Mouse (Mus musculus): ENCODE measurements around the gene Rnase2b. TPM values are rescaled to one million over a fixed set of nuclear protein-coding genes. Genes with fewer than 3 reads are reported as not detected.
"Not testable (repeated sequence)": the region's sequence is repeated elsewhere in the genome, so short reads cannot be mapped to it uniquely, and the experiment has no call there.

Rnase2b gene
- total RNA-seq (2021) = not detected

DNA sequence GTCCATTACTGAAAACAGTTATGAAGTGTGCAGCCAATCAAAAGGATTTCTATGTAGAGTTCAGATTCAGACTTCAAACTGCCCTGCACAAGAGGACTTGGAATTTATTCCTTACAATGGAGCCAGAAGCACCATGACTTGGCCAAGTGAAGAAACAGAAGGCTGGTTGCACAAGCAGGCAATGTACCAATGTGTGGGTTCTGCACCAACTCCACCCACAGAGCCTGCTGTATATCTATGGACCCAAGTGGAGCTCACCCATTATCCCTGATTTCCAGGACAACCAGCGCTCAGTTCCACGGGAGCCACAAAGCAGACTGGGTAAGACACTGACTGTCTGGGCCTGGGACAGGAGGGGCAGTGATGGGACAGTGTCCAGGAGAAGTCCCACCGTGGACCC lies at the start of gene Rnase2b:
TSS of gene Rnase2b (plus strand) at position 285 of the 400 bp plus-strand sequence.
- intact Hi-C loops (cut with DNase I); DNase-seq (ENCODE audit: low spot score): not testable (repeated sequence)

DNA sequence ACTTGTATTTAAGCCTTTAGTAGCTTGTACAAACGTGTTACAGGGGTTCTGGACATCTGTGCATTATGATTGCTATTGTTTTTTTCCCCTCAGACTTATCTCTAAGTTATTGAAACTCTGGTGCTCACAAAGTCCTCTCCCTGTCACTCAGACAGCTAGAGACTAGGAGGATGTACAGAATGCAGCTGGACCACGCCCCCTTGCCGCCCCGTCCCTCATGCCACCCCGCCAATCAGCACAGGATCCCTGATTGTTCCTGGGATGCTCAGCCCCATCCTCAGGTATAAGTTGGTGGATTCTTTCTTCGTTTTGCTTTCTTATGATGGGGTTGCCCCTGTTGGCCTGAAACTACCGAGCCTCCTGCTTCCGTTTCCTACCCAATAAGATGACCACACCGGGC lies 48.6 kb upstream of the Rnase2b start:
- intact Hi-C loops (cut with DNase I) = no loop called here
- no peak for DNase-seq (ENCODE audit: low spot score)

DNA sequence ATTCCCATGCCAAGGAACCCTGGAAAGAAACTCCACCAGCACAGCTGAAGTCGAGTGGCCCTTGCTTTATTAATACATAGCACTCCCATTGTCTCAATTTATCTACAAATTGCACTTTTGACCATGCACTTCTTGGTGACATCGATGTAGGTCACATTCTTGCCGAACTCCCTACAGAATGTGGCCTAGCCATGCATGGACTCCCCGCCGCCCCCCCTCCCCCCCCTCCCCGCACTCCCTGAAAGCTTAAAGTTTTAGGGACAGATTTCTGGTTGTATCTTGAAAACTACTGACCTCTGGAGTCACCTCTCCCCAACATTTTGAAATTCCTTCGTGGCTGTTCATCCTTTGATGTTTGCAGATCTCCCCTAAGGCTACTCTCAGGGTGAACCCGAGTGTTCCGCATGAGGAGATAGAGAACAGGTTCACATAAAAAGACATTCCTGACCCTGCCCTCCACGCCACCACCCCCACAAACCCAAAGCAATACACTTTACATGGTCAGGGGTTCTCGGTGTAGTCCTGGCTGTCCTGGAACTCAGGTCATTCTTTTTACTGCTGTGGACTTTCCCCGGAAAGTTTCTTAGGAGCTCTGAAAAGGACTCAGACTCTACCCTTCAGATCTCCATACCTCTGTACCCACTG lies 48.0 kb upstream of the Rnase2b start, which contains the start of gene Eddm3b:
TSS of gene Eddm3b (plus strand) at position 511 of the 645 bp plus-strand sequence.
- DNase-seq (ENCODE audit: low spot score) = no peak
- intact Hi-C loops (cut with DNase I) = no loop called here

DNA sequence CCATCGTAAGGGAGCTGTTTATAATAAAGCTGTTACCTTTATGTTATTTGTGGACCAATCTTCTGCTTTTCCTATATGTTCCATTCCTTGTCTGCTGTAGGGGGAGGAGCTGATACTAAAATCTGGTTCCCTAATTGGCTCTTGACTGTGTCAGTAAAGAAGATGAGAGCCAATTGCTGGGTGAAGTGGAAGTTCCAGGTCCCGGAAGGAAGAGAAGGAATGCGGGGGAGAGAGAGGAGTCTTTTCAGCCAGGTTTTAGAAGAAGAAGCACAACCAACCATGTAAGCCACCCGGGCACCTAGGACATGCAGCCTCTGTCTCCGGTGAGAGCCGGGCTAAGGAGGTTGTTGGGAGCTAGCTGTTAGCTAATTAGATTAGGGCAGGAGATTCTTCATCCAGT lies 36.4 kb upstream of the Rnase2b start:
- intact Hi-C loops (cut with DNase I) = no loop called here
- no peak for DNase-seq (ENCODE audit: low spot score)

DNA sequence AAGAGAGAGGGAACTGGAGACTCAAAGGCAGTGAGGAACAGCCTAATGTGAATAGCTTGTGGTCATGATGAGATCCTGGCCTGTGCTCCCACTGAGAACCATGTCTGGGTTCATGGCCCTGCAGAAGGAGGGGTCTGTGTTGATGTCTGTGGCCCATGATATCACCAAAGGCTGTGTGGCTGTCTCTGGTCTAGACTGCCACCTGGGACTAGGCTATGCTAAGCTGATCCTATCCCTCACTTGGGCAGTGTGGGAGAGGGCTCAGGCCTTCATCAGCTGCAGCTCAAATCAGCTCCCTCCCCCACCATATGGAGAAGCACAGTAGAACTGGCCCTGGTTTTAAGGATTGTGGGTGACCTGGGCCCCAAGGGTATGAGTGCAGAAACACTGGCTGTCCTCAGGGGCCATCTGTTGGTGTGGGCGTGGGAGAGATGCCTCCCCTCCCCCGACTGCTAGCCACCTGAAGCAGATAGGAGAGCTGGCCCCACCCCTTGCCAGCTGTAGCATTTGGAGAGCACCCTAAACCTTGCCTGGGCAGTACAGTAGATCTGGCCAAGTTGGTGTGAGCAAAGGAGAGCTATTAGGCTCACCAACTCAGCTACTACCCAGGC lies 34.3 kb upstream of the Rnase2b start:
- intact Hi-C loops (cut with DNase I) = no loop called here
- no peak for DNase-seq (ENCODE audit: low spot score)

DNA sequence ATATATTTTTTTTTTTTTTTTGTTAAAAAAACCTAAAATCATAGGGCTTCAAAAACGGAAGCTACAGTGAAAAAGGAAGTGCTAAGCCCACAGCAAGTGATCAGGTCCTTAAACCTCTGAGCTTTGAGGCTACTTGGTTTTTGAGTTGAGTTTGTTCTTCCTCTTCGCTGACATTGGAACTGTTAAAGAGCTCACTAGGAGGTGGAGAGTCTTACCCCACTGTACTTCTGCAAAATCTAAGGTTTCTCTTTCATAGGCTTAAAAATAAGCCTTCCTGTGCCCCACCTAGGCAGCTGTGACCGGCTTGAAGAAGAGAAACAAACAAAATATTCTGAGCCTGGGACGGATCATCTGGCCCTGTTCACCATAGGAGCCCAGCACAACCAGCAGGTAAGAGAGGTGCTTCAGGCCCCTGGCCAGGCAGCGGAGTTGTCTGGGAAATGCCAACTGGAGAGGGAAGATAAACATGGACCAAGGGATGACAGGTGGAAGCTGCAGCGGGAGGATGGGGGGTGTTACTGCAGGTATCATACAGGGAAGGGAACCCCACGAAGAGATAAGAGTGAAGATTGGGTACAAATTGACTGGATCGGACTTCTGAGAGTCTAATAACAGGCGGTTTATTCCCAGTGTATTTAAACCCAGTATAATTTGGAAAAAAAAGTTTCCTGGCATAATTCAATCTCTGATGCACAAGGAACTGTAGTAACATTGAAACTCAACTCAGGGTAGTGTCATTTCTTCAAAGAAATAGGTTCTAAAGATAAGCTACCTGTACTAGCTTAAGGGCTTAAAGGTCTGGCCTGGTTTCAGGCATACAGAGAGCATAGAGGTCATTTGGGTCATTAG lies 33.1 kb upstream of the Rnase2b start:
- no peak for DNase-seq (ENCODE audit: low spot score)

DNA sequence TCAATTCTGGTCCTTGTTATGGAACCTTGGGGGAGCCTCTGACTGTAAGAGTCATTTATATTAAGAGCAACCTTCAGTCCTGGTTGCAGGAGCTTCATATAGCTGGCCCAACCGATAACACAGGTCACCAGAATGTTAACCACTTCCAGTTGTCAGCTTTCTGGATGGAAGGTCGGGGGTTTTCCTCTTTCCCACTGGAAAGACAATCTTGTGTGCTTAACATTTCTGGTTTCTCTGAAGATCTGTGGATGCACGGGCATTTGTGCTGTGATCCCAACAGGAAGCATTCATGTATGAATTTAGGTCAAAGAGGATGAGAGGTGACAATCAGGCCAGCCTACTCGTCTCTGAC lies 32.5 kb upstream of the Rnase2b start:
- intact Hi-C loops (cut with DNase I) = no loop called here
- no peak for DNase-seq (ENCODE audit: low spot score)

More for the DNA sequence above, 33.1 kb upstream of the Rnase2b start:
- intact Hi-C loops (cut with DNase I) = no loop called here

DNA sequence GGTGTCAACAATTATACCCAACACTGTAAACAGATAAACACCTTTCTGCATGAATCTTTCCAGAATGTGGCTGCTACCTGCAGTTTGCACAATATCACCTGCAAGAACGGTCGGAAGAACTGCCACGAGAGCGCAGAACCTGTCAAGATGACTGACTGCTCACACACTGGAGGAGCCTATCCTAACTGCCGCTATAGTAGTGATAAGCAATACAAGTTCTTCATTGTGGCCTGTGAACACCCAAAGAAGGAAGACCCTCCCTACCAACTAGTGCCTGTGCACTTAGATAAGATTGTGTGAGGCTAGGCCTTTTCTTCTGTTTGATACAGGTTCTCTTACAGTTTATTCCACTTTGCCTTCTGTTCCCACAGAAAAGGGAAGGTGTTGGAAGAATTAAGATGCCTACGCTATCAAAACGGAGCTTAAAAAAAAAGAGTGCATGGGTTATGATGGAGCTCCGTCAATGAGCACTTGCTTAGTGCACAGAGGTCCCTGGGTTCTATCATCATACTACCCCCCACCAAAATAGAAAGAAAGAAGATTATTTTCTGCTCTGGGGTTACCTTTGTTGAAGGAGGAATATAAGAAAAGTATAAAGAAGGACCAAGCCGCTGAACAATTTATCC lies 31.6 kb upstream of the Rnase2b start:
- DNase-seq (ENCODE audit: low spot score) = no peak
- intact Hi-C loops (cut with DNase I) = no loop called here

DNA sequence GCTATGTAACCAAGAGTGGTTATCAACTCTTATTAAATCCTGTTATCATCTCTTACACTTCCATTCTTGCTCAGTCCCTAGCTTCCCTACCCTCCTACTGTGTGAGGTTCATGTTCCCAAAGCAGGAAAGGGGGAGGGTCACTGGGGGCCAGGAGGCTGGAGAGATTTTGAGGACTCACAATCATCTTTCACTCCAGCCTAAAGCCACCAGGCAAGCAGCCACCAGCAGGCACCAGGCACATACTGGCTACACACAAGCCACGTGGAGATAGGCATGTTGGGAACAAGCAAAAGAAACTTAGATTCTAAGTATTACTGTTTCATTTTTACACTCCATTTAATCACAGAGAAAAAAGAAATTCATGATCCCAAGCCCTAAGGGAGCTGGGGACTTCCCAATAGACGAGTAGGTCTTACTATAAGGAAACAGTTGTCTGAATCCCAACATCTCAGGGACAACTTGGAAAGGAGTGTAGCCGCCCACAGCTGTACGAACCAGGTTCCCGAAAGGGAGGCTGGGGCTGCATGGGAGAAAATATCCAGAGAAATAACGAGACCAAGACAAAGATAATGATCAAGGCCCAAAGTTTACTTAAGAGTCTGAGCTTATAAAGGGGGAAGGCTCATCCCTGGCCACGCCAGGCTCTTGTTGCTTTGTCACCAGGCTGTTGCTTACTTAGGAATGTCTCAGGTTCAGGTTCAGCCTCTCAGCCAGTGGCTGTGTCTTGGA lies 30.8 kb upstream of the Rnase2b start:
- intact Hi-C loops (cut with DNase I) = no loop called here
- no peak for DNase-seq (ENCODE audit: low spot score)

DNA sequence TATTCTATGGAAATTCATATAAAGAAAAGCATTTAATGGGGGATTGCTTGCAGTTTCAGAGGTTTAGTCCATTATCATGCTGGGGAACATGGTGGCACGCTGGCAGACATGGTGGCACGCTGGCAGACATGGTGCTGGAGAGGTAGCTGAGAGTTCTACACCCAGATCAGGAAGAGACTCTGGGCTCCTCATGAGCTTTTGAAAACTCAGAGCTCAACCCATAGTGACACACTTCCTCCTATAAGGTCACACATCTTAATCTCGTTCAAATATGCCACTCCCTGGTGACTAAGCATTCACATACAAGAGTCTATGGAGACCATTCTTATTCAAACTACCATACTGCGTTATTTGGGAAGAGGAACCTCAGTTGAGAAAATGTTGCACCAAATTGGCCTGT lies 29.7 kb upstream of the Rnase2b start:
- DNase-seq (ENCODE audit: low spot score) = no peak
- intact Hi-C loops (cut with DNase I) = no loop called here

DNA sequence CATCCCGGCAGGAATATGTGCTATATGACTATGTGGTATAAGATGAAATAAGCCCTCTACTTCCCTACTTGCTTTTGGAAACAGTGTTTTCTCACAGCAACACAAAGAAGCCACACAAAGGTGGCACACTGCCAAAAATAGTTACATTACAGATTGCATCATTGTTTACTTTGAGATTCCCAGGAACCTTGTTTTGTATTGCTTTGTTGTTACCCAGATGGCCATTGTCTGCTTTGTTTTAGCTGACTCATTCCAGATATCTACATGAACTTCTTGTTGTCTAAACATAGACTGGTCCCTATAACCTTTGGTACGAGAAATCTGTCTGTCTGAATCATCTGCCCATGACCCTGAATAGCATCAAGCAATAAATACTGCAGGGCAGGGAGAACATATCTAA lies 21.7 kb upstream of the Rnase2b start:
- intact Hi-C loops (cut with DNase I) = no loop called here
- DNase-seq (ENCODE audit: low spot score) = no peak

DNA sequence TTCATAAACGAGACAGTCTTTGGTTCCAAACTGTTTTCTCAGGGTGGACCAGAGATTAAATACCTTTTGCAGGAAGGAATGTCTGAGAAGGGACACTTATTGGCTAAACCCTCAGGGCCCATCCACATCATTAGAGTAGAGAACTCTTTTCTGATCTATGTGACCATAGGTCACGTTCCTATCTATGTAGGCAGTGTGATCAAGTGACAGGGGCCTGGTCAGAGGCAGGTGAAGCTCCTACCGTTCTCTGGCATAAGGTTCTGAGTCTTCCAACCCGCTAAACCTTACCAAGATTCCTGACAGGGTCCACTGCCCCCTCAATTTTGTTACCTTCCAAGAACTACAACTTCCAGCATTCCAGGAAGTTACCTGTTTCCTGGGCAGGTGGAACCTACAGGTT lies 19.9 kb upstream of the Rnase2b start:
- no peak for DNase-seq (ENCODE audit: low spot score)
- intact Hi-C loops (cut with DNase I) = no loop called here

DNA sequence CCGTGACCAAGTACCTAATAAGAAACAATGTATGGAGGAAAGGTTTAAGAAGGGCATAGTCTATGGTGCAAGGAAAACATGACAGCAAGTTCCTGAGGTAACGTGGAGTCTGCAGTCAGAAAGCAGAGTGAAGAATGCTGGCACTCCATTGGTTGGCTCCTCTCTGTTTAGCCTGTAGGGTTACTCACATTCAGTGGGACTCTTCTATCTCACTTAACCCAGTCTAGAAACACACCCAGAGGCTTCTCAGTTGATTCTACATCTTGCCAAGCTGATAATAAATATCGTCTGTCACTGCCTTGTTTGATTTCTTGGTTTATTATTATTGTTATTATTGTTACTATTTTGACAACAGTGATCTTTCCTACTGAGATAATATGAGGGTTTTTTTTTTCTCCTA lies 19.5 kb upstream of the Rnase2b start:
- DNase-seq (ENCODE audit: low spot score) = no peak
- intact Hi-C loops (cut with DNase I) = no loop called here

DNA sequence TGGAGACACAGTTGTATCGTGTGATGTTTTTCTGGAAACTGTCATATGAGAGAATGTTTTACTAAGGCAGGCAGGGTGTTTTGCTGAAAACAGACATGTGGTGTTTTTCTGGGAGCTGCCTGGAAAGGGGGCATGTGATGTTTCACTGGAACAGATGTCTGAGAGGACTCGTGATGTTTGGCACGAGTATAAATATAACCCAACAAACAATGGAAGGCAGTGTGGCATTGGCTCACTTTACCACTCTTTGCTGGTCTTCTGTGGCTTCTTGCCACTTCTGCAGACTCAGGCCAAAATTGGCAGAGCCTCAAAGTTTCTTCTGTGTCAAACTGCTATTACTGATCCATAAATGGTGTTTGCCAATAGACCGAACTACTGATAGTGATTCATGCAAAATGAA lies 18.8 kb upstream of the Rnase2b start:
- DNase-seq (ENCODE audit: low spot score) = no peak
- intact Hi-C loops (cut with DNase I) = no loop called here

DNA sequence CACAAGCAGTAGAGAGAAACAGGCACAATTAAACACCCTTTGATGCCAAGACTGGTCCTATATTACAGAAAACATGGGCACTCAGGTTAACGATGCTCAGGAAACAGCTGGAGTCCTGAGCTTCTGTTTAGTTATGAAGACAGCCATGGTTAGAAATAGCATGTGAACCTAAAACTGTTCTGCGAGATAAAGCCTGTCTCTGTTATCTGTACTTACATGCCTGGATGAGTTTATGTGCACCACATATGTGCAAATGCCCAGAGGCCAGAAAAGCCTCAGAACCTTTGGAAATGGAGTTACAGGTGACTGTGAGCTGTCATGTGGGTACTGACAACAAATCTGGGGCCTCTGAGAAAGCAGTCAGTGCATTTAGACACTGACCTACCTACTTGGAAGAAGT lies 18.1 kb upstream of the Rnase2b start:
- no peak for DNase-seq (ENCODE audit: low spot score)
- intact Hi-C loops (cut with DNase I) = no loop called here

DNA sequence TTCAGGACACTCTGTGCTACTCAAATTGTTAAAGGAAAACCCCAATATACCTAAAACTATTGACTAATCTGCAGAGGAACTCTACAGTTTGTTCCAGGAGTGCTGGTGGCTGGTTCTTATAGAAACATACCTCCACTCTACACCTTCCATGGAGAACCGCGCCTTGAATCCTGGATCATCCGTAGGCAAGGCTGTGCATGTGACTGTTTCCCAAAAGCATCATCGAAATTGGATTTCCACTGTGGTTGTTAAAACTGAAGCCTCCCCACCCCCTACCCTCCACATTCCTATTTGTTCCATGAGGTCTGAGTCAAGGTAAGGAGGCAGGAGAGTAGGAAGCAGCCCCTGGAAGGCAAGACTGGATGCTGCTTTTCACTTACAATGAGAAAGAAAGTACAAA lies 17.6 kb upstream of the Rnase2b start:
- no peak for DNase-seq (ENCODE audit: low spot score)
- intact Hi-C loops (cut with DNase I) = no loop called here

DNA sequence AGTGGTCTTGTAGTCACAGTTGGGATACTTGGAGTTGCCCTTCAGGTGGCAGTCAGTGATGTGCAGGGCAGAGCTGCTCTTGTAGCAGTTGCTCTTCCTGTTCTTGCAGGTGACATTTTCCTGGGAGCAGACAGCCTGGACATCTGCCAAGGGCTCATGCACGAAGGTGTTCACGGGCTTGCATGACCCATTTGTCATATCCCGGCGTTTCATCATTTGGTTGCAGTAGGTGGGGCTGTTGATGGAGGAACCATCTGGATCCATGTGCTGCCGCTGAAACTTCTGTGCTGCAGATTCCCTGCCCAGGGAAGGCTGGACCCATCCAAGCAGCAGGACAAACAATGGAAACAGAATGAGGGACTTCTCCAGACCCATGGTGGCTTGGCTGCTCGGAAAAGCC lies 16.5 kb upstream of the Rnase2b start:
- DNase-seq (ENCODE audit: low spot score) = no peak
- intact Hi-C loops (cut with DNase I) = no loop called here

DNA sequence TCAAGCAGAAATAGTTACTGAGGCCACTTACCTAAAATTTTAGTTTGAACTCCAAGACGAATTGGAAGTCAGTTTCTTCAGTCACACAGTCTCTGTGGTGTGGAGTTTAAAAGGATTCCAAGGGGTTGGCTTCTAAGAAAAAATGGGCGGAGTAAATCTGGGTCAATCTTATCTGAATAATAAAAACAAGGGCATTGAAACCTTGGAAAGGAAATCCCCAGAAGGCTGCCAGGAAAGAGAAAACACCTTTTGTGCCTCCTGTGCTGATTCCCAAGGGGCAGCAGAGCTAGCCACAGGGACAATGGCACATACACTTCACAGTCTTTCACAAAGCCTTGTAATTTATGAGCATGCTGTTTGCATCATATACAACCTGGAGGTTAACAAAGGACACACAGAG lies 15.4 kb upstream of the Rnase2b start, which contains the start of gene Rnase1:
TSS of gene Rnase1 (minus strand) at position 101 of the 400 bp plus-strand sequence.
- no peak for DNase-seq (ENCODE audit: low spot score)
- intact Hi-C loops (cut with DNase I) = no loop called here

DNA sequence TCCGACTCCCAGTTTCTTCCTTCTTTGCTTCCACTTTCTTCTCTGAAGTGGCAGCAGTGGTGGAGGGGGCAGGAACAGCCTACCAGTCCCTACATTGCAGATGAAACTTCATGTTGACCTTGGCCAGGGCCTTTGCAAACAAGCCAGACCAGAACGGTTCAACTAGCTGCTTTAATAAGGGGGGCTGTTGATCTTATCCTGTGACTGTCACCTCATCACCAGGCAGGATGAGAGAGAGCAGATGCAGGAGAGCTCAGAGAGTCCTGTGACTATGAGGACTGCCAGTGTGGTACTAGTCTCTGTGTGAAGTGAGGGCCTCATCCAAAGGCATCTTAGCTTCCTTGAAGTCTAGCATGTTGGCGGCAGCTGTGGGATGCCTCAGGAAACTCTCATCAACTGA lies 14.1 kb upstream of the Rnase2b start:
- intact Hi-C loops (cut with DNase I) = no loop called here
- DNase-seq (ENCODE audit: low spot score) = no peak

DNA sequence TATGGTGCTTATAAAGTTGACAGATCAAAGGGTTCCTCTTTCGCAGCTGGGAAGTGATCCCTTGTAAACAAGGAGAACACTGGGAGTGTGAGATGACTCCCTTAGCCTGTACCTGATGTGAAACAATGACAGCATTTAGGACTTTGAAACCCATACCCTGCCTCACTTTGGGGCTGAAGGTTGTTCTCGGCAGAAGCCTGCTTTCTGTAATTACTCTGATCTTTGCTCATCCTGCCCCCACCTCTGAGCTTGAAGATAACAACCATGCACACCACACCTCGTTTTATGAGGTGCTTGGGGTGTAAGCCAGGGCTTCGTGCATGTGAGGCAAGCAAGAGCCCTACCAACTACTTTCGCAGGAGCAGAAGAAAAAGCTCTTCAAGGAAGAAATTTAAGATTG lies 12.9 kb upstream of the Rnase2b start:
- DNase-seq (ENCODE audit: low spot score) = no peak
- intact Hi-C loops (cut with DNase I) = no loop called here
